Mouse (Mus musculus): ENCODE data around the gene Thap3. TPM values are rescaled to one million over a fixed set of nuclear protein-coding genes. Genes with fewer than 3 reads are reported as not detected.

Gene Thap3
- polyA plus RNA-seq, 1 experiment from 2014 or later, result 34.9 TPM

- Histone ChIP-seq H3K27ac (no peak overlapping the region), H3K9me3 (no peaks in the 10 kb centered on the region), H3K36me3 (replicated peaks) (peaks cover 98% of the 10 kb centered on the region), H3K4me1 (peaks cover 6% of the 10 kb centered on the region), H3K27me3 (ENCODE audit: poor library complexity, severe bottlenecking) (no peaks in the 10 kb centered on the region), H3K4me3 (no peak overlapping the region)
- no peak for DNase-seq (ENCODE audit: extremely low spot score, low spot score)
- WGBS, result 92% methylated on average over 21 of the region's 21 CpGs
These were observed 31.2 kb upstream of the Thap3 start for GRCm38 (mm10) chr4:152020024-152020423.

- peaks cover 98% of the 10 kb centered on the region for H3K36me3 ChIP-seq (replicated peaks)
- H3K9me3 ChIP-seq, result no peaks in the 10 kb centered on the region
- H3K27ac ChIP-seq, result no peak overlapping the region
- H3K4me1 ChIP-seq, result no peaks in the 10 kb centered on the region
- no peaks in the 10 kb centered on the region for H3K27me3 ChIP-seq (ENCODE audit: poor library complexity, severe bottlenecking)
- DNase-seq (ENCODE audit: extremely low spot score, low spot score), result no peak
- H3K4me3 ChIP-seq, result no peak overlapping the region
- 86% methylated on average over 6 of the region's 6 CpGs for WGBS
These were observed 30.3 kb upstream of the Thap3 start for GRCm38 (mm10) chr4:152019073-152019472.

GRCm38 (mm10) chr4:152013036-152013813 is 24.4 kb upstream of the Thap3 start:
- peaks cover 13% of the 10 kb centered on the region for H3K27me3 ChIP-seq (ENCODE audit: poor library complexity, severe bottlenecking)
- no peaks in the 10 kb centered on the region for H3K9me3 ChIP-seq
- DNase-seq (ENCODE audit: extremely low spot score, low spot score), result no peak
- H3K4me1 ChIP-seq, result peaks cover 42% of the 10 kb centered on the region
- no peak overlapping the region for H3K27ac ChIP-seq
- 88% methylated on average over 12 of the region's 12 CpGs for WGBS
- H3K4me3 ChIP-seq, result no peak overlapping the region
- peaks cover 65% of the 10 kb centered on the region for H3K36me3 ChIP-seq (replicated peaks)

- WGBS, result 95% methylated on average over 16 of the region's 16 CpGs
- no peaks in the 10 kb centered on the region for H3K9me3 ChIP-seq
- H3K4me1 ChIP-seq, result peaks cover 53% of the 10 kb centered on the region
- 0 out of 2 replicates have a peak overlapping the region, but pooled peaks have one; percentile 89 for H3K4me3 ChIP-seq
- DNase-seq (ENCODE audit: extremely low spot score, low spot score), result no peak
- H3K27me3 ChIP-seq (ENCODE audit: poor library complexity, severe bottlenecking), result peaks cover 24% of the 10 kb centered on the region
- H3K36me3 ChIP-seq (replicated peaks), result peaks cover 55% of the 10 kb centered on the region
- H3K27ac ChIP-seq, result no peak overlapping the region
These were observed 23.3 kb upstream of the Thap3 start for GRCm38 (mm10) chr4:152012109-152012508.

GRCm38 (mm10) chr4:152011171-152011760 is 22.5 kb upstream of the Thap3 start:
- peaks cover 61% of the 10 kb centered on the region for H3K4me1 ChIP-seq
- no peaks in the 10 kb centered on the region for H3K9me3 ChIP-seq
- H3K27ac ChIP-seq, result no peak overlapping the region
- peaks cover 47% of the 10 kb centered on the region for H3K36me3 ChIP-seq (replicated peaks)
- WGBS, result 75% methylated on average over 8 of the region's 8 CpGs
- peak overlapping the region; percentile 89 for H3K4me3 ChIP-seq
- no peak for DNase-seq (ENCODE audit: extremely low spot score, low spot score)
- peaks cover 33% of the 10 kb centered on the region for H3K27me3 ChIP-seq (ENCODE audit: poor library complexity, severe bottlenecking)

- peaks cover 33% of the 10 kb centered on the region for H3K27me3 ChIP-seq (ENCODE audit: poor library complexity, severe bottlenecking)
- peaks cover 42% of the 10 kb centered on the region for H3K36me3 ChIP-seq (replicated peaks)
- peaks cover 61% of the 10 kb centered on the region for H3K4me1 ChIP-seq
- no peak for DNase-seq (ENCODE audit: extremely low spot score, low spot score)
- H3K4me3 ChIP-seq, result peak overlapping the region; percentile 89
- H3K9me3 ChIP-seq, result no peaks in the 10 kb centered on the region
- peak overlapping the region; percentile 88; the same call in 1 of the 2 replicates for H3K27ac ChIP-seq
- WGBS, result 4% methylated on average over 13 of the region's 13 CpGs
These were observed 21.9 kb upstream of the Thap3 start for GRCm38 (mm10) chr4:152010707-152011134.

GRCm38 (mm10) chr4:152010091-152010706 is 21.4 kb upstream of the Thap3 start:
- peak overlapping the region; percentile 88 for H3K27ac ChIP-seq
- DNase-seq (ENCODE audit: extremely low spot score, low spot score), result peak; percentile 44
- peaks cover 64% of the 10 kb centered on the region for H3K4me1 ChIP-seq
- H3K27me3 ChIP-seq (ENCODE audit: poor library complexity, severe bottlenecking), result peaks cover 33% of the 10 kb centered on the region
- 2% methylated on average over 10 of the region's 10 CpGs for WGBS
- peak overlapping the region; percentile 89 for H3K4me3 ChIP-seq
- H3K9me3 ChIP-seq, result no peaks in the 10 kb centered on the region
- H3K36me3 ChIP-seq (replicated peaks), result peaks cover 36% of the 10 kb centered on the region

- WGBS, result under 1% methylated on average over 115 of the region's 115 CpGs
- peak overlapping the region; percentile 89 for H3K4me3 ChIP-seq
- H3K36me3 ChIP-seq (replicated peaks), result peaks cover 28% of the 10 kb centered on the region
- H3K4me1 ChIP-seq, result peaks cover 64% of the 10 kb centered on the region
- peak overlapping the region; percentile 88 for H3K27ac ChIP-seq
- peaks cover 33% of the 10 kb centered on the region for H3K27me3 ChIP-seq (ENCODE audit: poor library complexity, severe bottlenecking)
- no peaks in the 10 kb centered on the region for H3K9me3 ChIP-seq
- no peak for DNase-seq (ENCODE audit: extremely low spot score, low spot score)
These were observed 20.6 kb upstream of the Thap3 start for GRCm38 (mm10) chr4:152009076-152010051.

- peak; percentile 92 for DNase-seq (ENCODE audit: extremely low spot score, low spot score)
- peaks cover 33% of the 10 kb centered on the region for H3K27me3 ChIP-seq (ENCODE audit: poor library complexity, severe bottlenecking)
These were observed 19.9 kb upstream of the Thap3 start, which contains the start of gene Klhl21 for GRCm38 (mm10) chr4:152008622-152009075. Gene Klhl21, plus strand, starts transcription at chr4:152008803.

GRCm38 (mm10) chr4:152008148-152008500 is 19.3 kb upstream of the Thap3 start:
- peak overlapping the region; percentile 88; the same call in 1 of the 2 replicates for H3K27ac ChIP-seq
- H3K27me3 ChIP-seq (ENCODE audit: poor library complexity, severe bottlenecking), result peaks cover 33% of the 10 kb centered on the region
- H3K4me3 ChIP-seq, result peak overlapping the region; percentile 89
- DNase-seq (ENCODE audit: extremely low spot score, low spot score), result peak; percentile 40
- H3K4me1 ChIP-seq, result peaks cover 64% of the 10 kb centered on the region
- no peaks in the 10 kb centered on the region for H3K9me3 ChIP-seq
- WGBS, result under 1% methylated on average over 14 of the region's 14 CpGs
- peaks cover 16% of the 10 kb centered on the region for H3K36me3 ChIP-seq (replicated peaks)

More at GRCm38 (mm10) chr4:152008622-152009075, 19.9 kb upstream of the Thap3 start, which contains the start of gene Klhl21:
- Histone ChIP-seq H3K9me3 (no peaks in the 10 kb centered on the region), H3K4me1 (peaks cover 64% of the 10 kb centered on the region), H3K27ac (peak within 1 kb of the TSS; percentile 88), H3K4me3 (peak within 1 kb of the TSS; percentile 89), H3K36me3 (replicated peaks) (peaks cover 21% of the 10 kb centered on the region)
- 0% methylated on average over 45 of the region's 45 CpGs for WGBS

- H3K4me3 ChIP-seq, result peak overlapping the region; percentile 89
- DNase-seq (ENCODE audit: extremely low spot score, low spot score), result no peak
- H3K27me3 ChIP-seq (ENCODE audit: poor library complexity, severe bottlenecking), result peaks cover 33% of the 10 kb centered on the region
- WGBS, result 2% methylated on average over 8 of the region's 8 CpGs
- no peaks in the 10 kb centered on the region for H3K9me3 ChIP-seq
- peak overlapping the region; percentile 88; the same call in 1 of the 2 replicates for H3K27ac ChIP-seq
- H3K4me1 ChIP-seq, result peaks cover 64% of the 10 kb centered on the region
- peaks cover 11% of the 10 kb centered on the region for H3K36me3 ChIP-seq (replicated peaks)
These were observed 18.8 kb upstream of the Thap3 start for GRCm38 (mm10) chr4:152007481-152008147.

Data from forebrain, embryonic 10.5 days (tissue).